Mouse (Mus musculus): ENCODE measurements at regions not wholly inside any gene's neighbourhood (a gene's known extent, or its start where the extent isn't known, plus 50 kb on each side); places are given as distances from the start of the nearest gene placed in this dataset.

GRCm38 (mm10) chr1:73641456-73641855 lies 482.8 kb downstream of the Tns1 start:
- H3K79me2 ChIP-seq (ENCODE audit: control insufficient read depth, insufficient read depth, low read length), result no peaks in the 10 kb centered on the region
- H3K4me1 ChIP-seq (ENCODE audit: control insufficient read depth, insufficient read depth, low read length), result no peaks in the 10 kb centered on the region
- H3K27ac ChIP-seq (replicated peaks; ENCODE audit: insufficient read depth, low read depth, low read length), result no peak overlapping the region
- 90% methylated on average over 8 of the region's 8 CpGs for WGBS
- H3K4me3 ChIP-seq (ENCODE audit: insufficient read depth, low read depth, low read length), result no peak overlapping the region
- H3K36me3 ChIP-seq (ENCODE audit: control insufficient read depth, insufficient read depth, low read length), result no peaks in the 10 kb centered on the region
- H3K9ac ChIP-seq (ENCODE audit: low read depth, low read length), result no peak overlapping the region
- no peak for DNase-seq (ENCODE audit: extremely low read depth, low read depth, low spot score)
- no peaks in the 10 kb centered on the region for H3K27me3 ChIP-seq (ENCODE audit: control insufficient read depth, insufficient read depth, low read length)
- no peak for TF ChIP-seq CTCF (IDR thresholded peaks at IDR 0.05; ENCODE audit: low read depth, low read length)
- no peak for TF ChIP-seq POLR2A (IDR thresholded peaks at IDR 0.05; ENCODE audit: extremely low read depth, insufficient read depth, low read length)

- Histone ChIP-seq H3K4me1 (ENCODE audit: control insufficient read depth, insufficient read depth, low read length) (no peaks in the 10 kb centered on the region), H3K27ac (replicated peaks; ENCODE audit: insufficient read depth, low read depth, low read length) (no peak overlapping the region), H3K4me3 (ENCODE audit: insufficient read depth, low read depth, low read length) (no peak overlapping the region), H3K9ac (ENCODE audit: low read depth, low read length) (no peak overlapping the region), H3K27me3 (ENCODE audit: control insufficient read depth, insufficient read depth, low read length) (no peaks in the 10 kb centered on the region), H3K79me2 (ENCODE audit: control insufficient read depth, insufficient read depth, low read length) (no peaks in the 10 kb centered on the region), H3K36me3 (ENCODE audit: control insufficient read depth, insufficient read depth, low read length) (no peaks in the 10 kb centered on the region)
- 87% methylated on average over 12 of the region's 12 CpGs for WGBS
- TF ChIP-seq POLR2A (IDR thresholded peaks at IDR 0.05; ENCODE audit: extremely low read depth, insufficient read depth, low read length) (no peak), CTCF (IDR thresholded peaks at IDR 0.05; ENCODE audit: low read depth, low read length) (no peak)
- DNase-seq (ENCODE audit: extremely low read depth, low read depth, low spot score), result no peak
Measured at GRCm38 (mm10) chr1:73640726-73641451, 483.4 kb downstream of the Tns1 start.

- no peak for DNase-seq (ENCODE audit: extremely low read depth, low read depth, low spot score)
- Histone ChIP-seq H3K4me1 (ENCODE audit: control insufficient read depth, insufficient read depth, low read length) (peaks cover 2% of the 10 kb centered on the region; the same call in 1 of the 2 replicates), H3K4me3 (ENCODE audit: insufficient read depth, low read depth, low read length) (no peak overlapping the region), H3K79me2 (ENCODE audit: control insufficient read depth, insufficient read depth, low read length) (no peaks in the 10 kb centered on the region), H3K9ac (ENCODE audit: low read depth, low read length) (no peak overlapping the region), H3K36me3 (ENCODE audit: control insufficient read depth, insufficient read depth, low read length) (no peaks in the 10 kb centered on the region), H3K27ac (replicated peaks; ENCODE audit: insufficient read depth, low read depth, low read length) (no peak overlapping the region), H3K27me3 (ENCODE audit: control insufficient read depth, insufficient read depth, low read length) (no peaks in the 10 kb centered on the region)
- TF ChIP-seq CTCF (IDR thresholded peaks at IDR 0.05; ENCODE audit: low read depth, low read length), result no peak
- TF ChIP-seq POLR2A (IDR thresholded peaks at IDR 0.05; ENCODE audit: extremely low read depth, insufficient read depth, low read length), result no peak
- 74% methylated on average over 2 of the region's 2 CpGs for WGBS
Measured at GRCm38 (mm10) chr1:73635709-73636108, 488.5 kb downstream of the Tns1 start.

GRCm38 (mm10) chr1:73634871-73635270 lies 489.4 kb downstream of the Tns1 start:
- WGBS, result 77% methylated on average over 4 of the region's 4 CpGs
- Histone ChIP-seq H3K4me3 (ENCODE audit: insufficient read depth, low read depth, low read length) (no peak overlapping the region), H3K27ac (replicated peaks; ENCODE audit: insufficient read depth, low read depth, low read length) (no peak overlapping the region), H3K36me3 (ENCODE audit: control insufficient read depth, insufficient read depth, low read length) (no peaks in the 10 kb centered on the region), H3K9ac (ENCODE audit: low read depth, low read length) (no peak overlapping the region), H3K79me2 (ENCODE audit: control insufficient read depth, insufficient read depth, low read length) (no peaks in the 10 kb centered on the region), H3K27me3 (ENCODE audit: control insufficient read depth, insufficient read depth, low read length) (no peaks in the 10 kb centered on the region), H3K4me1 (ENCODE audit: control insufficient read depth, insufficient read depth, low read length) (peaks cover 6% of the 10 kb centered on the region; the same call in 1 of the 2 replicates)
- peak; percentile 26 for DNase-seq (ENCODE audit: extremely low read depth, low read depth, low spot score)
- TF ChIP-seq POLR2A (IDR thresholded peaks at IDR 0.05; ENCODE audit: extremely low read depth, insufficient read depth, low read length), result no peak
- TF ChIP-seq CTCF (IDR thresholded peaks at IDR 0.05; ENCODE audit: low read depth, low read length), result no peak

GRCm38 (mm10) chr1:73633071-73633470 lies 491.2 kb downstream of the Tns1 start:
- H3K4me3 ChIP-seq (ENCODE audit: insufficient read depth, low read depth, low read length), result no peak overlapping the region
- peak; percentile 66 for DNase-seq (ENCODE audit: extremely low read depth, low read depth, low spot score)
- H3K27ac ChIP-seq (replicated peaks; ENCODE audit: insufficient read depth, low read depth, low read length), result no peak overlapping the region
- H3K36me3 ChIP-seq (ENCODE audit: control insufficient read depth, insufficient read depth, low read length), result no peaks in the 10 kb centered on the region
- no peak overlapping the region for H3K9ac ChIP-seq (ENCODE audit: low read depth, low read length)
- TF ChIP-seq POLR2A (IDR thresholded peaks at IDR 0.05; ENCODE audit: extremely low read depth, insufficient read depth, low read length) (no peak), CTCF (IDR thresholded peaks at IDR 0.05; ENCODE audit: low read depth, low read length) (no peak)
- peaks cover 6% of the 10 kb centered on the region; the same call in 1 of the 2 replicates for H3K4me1 ChIP-seq (ENCODE audit: control insufficient read depth, insufficient read depth, low read length)
- no peaks in the 10 kb centered on the region for H3K27me3 ChIP-seq (ENCODE audit: control insufficient read depth, insufficient read depth, low read length)
- H3K79me2 ChIP-seq (ENCODE audit: control insufficient read depth, insufficient read depth, low read length), result no peaks in the 10 kb centered on the region
- WGBS, result 28% methylated on average over 1 of the region's 1 CpGs

GRCm38 (mm10) chr1:73630363-73630762 lies 493.9 kb downstream of the Tns1 start:
- Histone ChIP-seq H3K36me3 (ENCODE audit: control insufficient read depth, insufficient read depth, low read length) (no peaks in the 10 kb centered on the region), H3K79me2 (ENCODE audit: control insufficient read depth, insufficient read depth, low read length) (no peaks in the 10 kb centered on the region), H3K27me3 (ENCODE audit: control insufficient read depth, insufficient read depth, low read length) (no peaks in the 10 kb centered on the region), H3K27ac (replicated peaks; ENCODE audit: insufficient read depth, low read depth, low read length) (no peak overlapping the region), H3K4me1 (ENCODE audit: control insufficient read depth, insufficient read depth, low read length) (peaks cover 6% of the 10 kb centered on the region; the same call in 1 of the 2 replicates), H3K9ac (ENCODE audit: low read depth, low read length) (no peak overlapping the region), H3K4me3 (ENCODE audit: insufficient read depth, low read depth, low read length) (no peak overlapping the region)
- TF ChIP-seq CTCF (IDR thresholded peaks at IDR 0.05; ENCODE audit: low read depth, low read length) (no peak), POLR2A (IDR thresholded peaks at IDR 0.05; ENCODE audit: extremely low read depth, insufficient read depth, low read length) (no peak)
- WGBS, result 9% methylated on average over 1 of the region's 1 CpGs
- DNase-seq (ENCODE audit: extremely low read depth, low read depth, low spot score), result peak; percentile 100

Measured in liver, adult 2 months (tissue).